Mouse (Mus musculus) megakaryocyte, embryonic 14.5 days (primary cell): ENCODE measurements at regions not wholly inside any gene's neighbourhood (a gene's known extent, or its start where the extent isn't known, plus 50 kb on each side); places are given as distances from the start of the nearest gene placed in this dataset.

Source experiments
- FLI1 ChIP-seq: IDR thresholded peaks from 2 replicates; pipeline ENCODE4 v1.6.1; 2012; ENCODE audit warnings: low read length, inconsistent platforms, mixed read lengths
- GATA1 ChIP-seq: IDR thresholded peaks from 3 replicates; pipeline ENCODE4 v1.6.1; 2012; ENCODE audit warnings: mixed read lengths, low read length, inconsistent platforms, borderline replicate concordance

DNA sequence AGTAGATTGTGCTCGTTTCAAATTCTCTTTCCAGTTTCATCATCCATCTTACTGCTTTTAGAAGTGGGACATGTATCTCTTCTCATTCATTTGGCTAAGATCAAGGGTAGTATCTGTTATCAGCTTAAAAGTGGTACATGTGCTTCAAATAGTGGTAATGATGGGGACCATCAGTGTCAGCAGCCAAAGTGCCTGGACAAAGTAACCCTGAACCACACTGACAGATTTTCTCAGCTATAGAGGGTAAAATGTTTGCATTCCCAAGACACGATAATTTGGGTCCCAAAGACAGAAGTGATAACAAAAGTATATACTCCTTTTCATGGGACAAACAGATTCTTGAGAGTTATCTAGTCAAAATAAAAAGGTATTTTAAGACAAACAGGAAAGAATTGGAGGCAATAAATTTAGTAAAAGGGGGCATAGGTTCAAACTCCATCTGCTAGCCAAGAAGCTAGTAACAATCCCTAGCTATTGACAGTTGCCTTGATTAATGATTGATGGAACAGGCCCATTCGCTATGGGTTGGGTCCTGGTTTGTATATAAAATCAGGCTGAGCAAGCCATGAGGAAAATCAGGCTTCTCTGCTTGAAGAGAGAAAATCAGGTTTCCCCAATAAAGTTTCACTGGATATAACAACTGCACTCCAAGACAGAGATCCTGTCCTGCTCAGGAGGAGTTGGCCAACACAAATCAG is 189.5 kb downstream of the Tph2 start:
- TF ChIP-seq GATA1 (no peak), FLI1 (no peak)
